Mouse (Mus musculus) urinary bladder, postnatal 25 days (tissue): ENCODE measurements at regions not wholly inside any gene's neighbourhood (a gene's known extent, or its start where the extent isn't known, plus 50 kb on each side); places are given as distances from the start of the nearest gene placed in this dataset.

Experiments used
- DNase-seq: peaks from one replicate; pipeline ENCODE4 v3.0.0; 2022; ENCODE audit warnings: low spot score

GRCm38 (mm10) chr16:93013256-93013655 is 187.3 kb upstream of the Runx1 start:
- no peak for DNase-seq

GRCm38 (mm10) chr16:93011474-93011873 is 185.5 kb upstream of the Runx1 start:
- DNase-seq, result no peak

DNA sequence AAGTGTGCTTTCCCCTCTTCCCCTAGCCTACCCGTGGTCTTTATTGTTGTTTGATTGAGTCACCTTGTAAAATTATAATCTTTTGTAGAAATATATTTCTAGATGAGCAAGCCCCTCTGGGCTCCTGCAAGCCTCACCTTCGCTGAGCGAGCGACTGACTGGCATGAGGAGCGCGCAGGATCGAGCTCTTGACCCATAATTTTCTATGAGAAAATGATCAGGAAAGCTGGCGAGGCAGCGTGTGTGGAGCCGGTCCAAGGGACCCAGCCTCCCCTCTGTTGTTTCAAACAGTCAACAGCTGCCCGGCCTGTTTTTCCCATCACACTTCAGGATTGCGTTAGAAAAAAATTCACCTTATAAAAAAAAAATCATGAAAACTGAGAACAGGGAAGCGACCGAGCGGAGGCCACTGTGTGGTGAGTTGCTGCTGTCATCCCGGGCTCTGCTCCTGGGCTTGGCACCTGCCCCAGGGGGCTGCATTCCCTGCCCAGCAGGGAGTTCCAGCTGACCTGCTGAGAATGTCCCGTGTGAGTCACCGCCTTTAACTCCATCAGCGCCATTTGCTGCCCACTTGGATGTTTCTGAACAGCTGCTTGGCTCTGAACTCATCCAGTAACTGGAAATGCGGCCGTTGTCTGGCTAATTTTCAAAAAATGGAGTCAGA is 180.5 kb upstream of the Runx1 start:
- peak; percentile 29 for DNase-seq

DNA sequence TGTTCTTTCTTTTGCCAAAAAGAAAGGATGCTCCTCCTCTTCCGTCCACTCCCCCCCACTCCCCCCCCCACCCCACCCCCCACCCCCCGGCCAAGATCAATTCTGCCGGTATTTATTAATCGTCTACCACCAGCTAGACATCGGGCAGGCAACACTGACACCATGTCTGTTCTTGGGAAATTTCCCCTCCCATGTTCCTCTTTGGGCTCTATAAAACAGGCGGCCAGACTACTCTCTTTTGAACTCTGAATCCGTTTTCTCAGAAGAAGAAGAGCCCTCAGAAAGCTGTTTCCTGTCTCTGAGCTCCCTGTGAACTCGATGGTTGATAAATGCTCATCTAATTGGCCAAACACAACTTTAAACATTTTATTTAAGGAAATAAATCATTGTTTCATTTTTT is 179.5 kb upstream of the Runx1 start:
- no peak for DNase-seq

DNA sequence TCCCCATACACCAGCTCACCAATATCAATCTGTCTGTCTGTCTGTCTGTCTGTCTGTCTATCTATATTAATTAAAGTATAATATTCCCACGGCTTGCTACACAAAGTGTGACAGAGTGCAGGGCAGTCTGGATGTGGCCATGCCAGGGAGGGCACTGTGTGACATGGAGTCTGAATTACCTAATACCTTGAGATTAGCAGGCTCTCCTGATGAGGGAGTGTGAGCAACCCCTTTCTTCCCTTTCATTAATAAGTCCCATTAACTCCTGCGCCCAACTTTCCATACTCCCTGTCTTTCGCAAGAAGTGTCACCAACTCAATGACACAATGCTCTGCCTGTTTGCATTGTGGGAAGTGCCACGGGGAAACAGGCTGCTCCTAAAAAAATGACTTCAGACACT is 177.9 kb upstream of the Runx1 start:
- DNase-seq, result no peak

DNA sequence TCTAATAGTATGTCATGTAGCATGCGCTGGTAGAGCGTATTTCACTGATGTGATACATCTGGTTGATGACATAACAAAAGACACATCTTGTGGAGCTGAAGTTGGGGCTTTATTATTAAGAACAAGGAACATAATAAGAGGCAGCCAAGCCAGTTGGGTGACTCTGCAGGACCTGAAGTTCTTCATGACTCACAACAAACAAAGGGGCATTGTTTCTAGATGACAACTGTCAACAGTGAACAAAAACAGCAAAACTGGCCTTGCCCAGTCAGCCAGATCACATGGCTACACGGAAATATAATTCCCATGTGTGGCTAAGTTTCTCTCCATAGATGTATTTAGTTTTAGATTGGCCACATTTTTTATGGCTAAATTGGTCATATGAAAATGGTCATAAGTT is 172.7 kb upstream of the Runx1 start:
- DNase-seq, result no peak

DNA sequence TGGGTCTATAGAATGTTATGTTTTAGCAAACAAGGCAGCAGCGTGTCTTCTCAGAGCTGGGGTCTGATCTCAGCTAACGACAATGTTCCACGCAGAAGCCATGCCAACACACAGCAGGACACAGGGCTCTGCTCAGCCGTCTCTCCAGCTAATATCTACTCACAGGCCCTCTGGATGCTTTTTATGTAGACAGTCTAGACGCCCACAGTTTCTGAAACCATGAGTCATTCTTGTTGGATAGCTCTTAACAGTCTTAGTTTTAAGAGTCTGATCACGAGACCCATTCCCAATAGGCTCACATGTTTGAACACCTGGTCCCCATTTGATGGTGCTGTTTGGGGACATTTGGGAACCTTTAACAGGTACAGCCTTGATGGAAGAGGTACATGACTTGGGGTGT is 171.7 kb upstream of the Runx1 start:
- no peak for DNase-seq

- DNase-seq, result no peak
Observed at GRCm38 (mm10) chr16:92995993-92996350, 170.0 kb upstream of the Runx1 start.

- no peak for DNase-seq
Observed at GRCm38 (mm10) chr16:92995132-92995992, 169.4 kb upstream of the Runx1 start.

- no peak for DNase-seq
Observed at GRCm38 (mm10) chr16:92992876-92993275, 166.9 kb upstream of the Runx1 start.

DNA sequence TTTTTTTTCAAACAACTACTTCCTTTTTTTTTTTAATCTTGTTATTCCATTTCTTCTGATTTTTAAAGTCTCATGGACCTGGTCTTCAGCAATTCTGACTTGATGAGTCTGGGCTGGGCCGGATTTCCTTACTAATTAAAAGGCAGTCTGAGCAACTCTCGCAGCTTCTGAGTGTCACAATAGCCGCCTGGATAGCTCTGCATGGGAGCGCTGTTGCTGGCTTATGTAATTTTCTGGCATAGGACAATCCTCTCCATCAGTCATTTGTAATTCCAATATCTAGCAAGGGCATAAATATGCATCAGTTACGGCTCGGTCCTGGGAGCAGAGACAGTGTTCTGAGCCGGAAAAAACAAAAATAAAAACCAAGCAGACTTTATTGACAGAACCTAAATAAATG is 165.5 kb upstream of the Runx1 start:
- no peak for DNase-seq

GRCm38 (mm10) chr16:92988416-92988815 is 162.5 kb upstream of the Runx1 start:
- no peak for DNase-seq

DNA sequence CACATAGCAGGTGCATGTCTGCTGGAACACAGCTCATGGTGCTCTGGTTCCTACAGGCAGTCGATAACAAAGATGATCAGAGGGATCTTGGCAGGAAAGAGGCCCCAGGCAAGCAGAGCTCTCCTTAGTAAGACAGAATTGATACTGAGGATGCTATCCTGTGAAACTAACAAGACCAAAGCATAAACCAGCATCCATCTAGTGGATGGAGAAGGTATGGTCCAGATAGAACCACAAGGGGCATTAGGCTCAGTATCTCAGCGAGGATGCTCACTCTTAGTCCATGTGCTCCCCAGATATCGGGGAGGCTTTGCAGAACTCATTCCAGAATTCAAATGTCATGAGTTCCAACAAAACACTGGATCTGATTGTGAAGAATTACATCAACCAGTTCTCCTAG is 162.1 kb upstream of the Runx1 start:
- DNase-seq, result no peak

DNA sequence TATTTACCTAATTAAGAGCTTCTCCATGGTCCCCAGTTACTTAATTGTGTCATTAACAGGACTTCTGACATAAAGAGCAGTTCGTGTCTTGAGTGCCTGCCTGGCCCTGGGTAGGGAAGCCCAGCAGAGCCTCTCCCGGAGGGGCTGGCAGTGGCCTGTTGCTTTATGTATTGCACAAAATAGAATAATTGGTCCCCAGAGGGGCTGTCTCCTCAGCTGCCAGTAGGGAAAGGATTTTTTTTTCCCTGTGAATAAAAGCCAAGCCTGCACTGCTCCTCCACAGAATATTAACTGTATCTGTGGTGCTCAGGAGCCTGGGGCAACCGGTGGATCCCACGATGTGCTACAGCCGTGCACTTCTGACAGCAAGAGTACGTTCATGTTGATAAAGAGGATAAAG is 159.8 kb upstream of the Runx1 start:
- DNase-seq, result no peak

DNA sequence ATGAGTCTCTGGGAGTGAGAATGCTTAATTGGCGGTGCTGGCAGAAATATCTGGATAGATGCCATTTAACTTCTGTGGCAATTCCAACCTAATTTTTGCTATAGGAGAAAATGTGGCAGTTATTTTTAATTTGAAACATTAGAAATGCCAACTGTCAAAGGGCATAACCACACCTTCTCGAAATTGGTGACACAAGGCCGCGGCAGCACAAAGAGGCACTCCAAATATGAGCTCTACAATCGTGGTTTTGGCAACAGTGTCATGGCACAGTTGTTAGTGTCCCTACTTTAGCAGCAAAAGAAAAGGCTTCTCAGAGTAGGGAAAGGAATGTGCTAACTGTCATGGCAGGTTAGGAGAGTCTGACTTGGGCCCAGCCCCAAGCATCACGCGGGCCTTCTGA is 157.0 kb upstream of the Runx1 start:
- no peak for DNase-seq

GRCm38 (mm10) chr16:92979620-92980330 is 153.8 kb upstream of the Runx1 start:
- no peak for DNase-seq

DNA sequence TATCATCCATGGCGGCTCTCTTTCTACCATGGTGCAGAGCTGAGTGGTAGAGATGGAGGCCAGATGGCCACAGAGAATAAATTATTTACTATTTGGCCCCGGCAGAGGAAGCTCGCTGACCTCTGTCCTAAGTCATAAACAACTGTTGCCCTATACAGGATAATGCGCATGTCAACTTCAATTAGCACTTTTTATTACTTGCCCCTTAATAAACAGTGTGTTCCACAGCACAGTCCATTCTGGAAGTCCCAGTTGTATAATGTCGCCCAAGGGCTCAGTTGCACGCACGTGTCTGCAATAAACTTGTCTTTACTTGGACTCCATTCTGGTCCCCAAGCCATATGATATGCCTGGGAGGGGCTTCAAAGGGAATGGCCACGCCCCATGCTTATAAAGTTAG is 150.1 kb upstream of the Runx1 start:
- DNase-seq, result no peak

DNA sequence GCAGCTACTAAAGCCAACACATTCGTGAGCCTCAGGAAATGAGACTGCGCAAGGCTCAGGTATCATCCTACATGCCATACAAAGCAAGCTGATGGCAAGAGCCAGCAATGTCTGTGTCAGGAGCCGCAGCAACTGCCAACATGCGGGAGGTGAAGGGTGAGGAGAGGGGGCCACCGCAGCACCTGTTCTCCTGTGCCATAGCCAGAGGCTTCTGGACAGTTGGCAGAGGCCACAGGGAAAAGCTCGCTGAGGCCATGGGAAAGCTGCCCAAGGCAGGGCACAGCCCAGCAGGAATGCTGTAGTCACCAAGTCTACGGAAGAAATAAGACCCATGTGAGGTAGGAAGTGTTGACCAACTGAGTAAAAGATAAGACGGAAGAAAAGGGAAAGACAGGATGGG is 149.1 kb upstream of the Runx1 start:
- DNase-seq, result no peak

GRCm38 (mm10) chr16:92972681-92973080 is 146.7 kb upstream of the Runx1 start:
- DNase-seq, result no peak

GRCm38 (mm10) chr16:92971956-92972355 is 146.0 kb upstream of the Runx1 start:
- DNase-seq, result no peak

GRCm38 (mm10) chr16:92970587-92970986 is 144.6 kb upstream of the Runx1 start:
- DNase-seq, result no peak

- no peak for DNase-seq
Observed at GRCm38 (mm10) chr16:92969036-92969435, 143.1 kb upstream of the Runx1 start.
